Mouse (Mus musculus): Measurements from ENCODE around the gene Dnajc13.

Dnajc13 gene

DNA sequence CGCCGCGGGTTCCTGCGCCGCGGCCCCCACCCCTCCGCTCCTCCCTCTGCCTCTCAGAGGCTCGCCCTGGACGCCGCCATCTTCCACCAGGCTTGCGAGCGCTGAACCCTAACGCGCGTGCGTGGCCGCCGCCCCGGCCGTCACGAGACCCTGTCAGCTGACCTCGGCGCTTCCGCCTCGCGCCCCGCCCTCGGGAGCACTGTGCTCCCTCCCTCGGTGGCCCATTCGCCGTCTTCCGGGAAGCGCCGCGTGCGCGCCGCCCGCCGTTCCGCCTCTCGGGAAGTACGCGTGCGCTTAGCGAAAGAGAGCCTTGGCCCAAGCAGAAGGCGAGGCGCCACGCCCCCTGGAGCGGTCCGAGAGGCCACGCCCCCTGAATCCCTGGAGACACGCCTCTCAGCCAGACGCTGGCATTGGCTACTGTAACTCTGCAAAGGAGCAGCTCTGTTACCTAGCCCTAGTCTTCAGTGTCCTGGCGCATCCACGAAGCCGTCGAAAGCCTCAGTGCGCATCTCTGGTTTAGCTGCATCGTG lies at the start of gene Dnajc13:
Gene Dnajc13 (minus strand): TSS at position 108 of the 530 bp plus-strand sequence.
- DNase-seq (ENCODE audit: low read depth, low spot score): peak; percentile 92

GRCm38 (mm10) chr9:104306734-104307133 lies 44.0 kb upstream of the Dnajc13 start:
- peak; percentile 86 for DNase-seq (ENCODE audit: low read depth, low spot score)

DNA sequence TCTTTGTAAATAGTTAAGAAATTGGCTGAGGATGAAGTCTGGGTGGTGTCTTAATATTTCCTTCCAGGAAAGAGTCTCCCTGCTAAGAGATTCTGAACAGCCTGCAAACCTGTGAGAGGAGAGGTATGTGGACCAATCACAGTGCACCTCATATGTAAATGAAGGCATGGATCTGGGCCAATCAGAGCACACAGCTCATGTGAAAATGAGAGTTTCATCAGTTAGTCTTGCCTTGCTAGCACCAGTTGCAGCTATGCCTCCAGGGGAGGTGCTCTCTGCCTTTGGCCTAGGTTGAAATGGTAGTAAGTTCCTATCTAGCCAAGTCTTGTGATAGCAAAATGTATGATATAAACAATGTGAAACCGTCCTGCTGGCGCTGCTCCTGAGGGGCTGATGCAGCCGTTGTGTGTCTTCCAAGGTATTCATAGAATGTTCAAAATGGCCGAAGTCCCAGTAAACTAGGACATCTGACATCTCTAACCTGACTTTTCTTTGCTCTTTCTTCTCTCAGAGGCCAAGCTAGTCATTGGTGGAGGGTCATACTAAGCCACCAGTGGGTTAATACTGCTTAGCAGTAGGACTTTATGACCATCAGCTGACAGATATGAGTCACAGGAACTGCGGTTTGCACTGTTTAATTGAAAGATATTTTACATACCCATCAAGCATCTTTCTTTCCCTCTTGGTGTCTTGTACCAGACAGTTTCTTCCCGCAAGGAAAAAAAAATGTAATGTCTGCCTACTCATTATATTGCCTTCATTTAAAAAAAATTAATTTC lies 42.8 kb upstream of the Dnajc13 start:
- DNase-seq (ENCODE audit: low read depth, low spot score): peak; percentile 84

DNA sequence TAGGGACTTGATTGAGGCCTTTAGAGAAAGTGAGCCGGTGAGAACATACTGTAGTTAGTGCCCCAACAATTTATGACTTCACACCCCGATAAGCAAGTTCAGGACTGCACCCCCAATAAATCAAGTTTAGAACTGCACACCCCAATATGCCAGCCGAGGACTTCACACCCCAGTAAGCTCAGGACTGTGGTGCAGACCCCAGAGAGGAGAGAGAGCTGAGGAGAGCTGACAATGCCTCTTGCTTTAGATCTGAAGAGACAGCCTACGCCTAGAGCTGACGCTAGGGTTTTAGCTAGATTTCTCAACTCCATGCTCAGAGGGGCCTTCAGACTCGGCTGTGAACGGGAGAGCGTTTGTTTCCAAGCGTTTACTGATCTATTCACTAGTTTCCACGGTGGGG lies 42.1 kb upstream of the Dnajc13 start:
- no peak for DNase-seq (ENCODE audit: low read depth, low spot score)

GRCm38 (mm10) chr9:104304376-104304775 lies 41.6 kb upstream of the Dnajc13 start:
- DNase-seq (ENCODE audit: low read depth, low spot score): no peak

GRCm38 (mm10) chr9:104300569-104300968 lies 37.8 kb upstream of the Dnajc13 start:
- DNase-seq (ENCODE audit: low read depth, low spot score): no peak

DNA sequence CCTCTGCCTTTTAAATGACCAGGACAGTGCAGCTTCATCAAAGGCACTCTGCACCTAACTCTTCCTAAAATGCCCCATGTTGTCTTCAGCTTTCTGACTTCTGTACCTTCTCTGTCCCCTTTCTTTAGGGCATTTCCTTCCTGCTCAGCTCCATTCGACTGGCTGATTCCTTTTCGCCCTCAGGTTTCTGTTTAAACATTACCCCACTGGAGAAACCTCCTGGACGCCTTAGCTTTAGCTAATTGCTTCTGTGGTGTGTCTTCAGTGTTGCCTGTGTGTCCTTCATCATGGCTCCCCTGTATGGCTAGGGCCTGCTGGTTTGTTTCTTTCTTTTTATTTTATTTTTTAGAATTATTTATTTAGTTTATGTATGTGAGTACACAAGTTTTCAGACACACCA lies 34.3 kb upstream of the Dnajc13 start:
- DNase-seq (ENCODE audit: low read depth, low spot score): no peak

DNA sequence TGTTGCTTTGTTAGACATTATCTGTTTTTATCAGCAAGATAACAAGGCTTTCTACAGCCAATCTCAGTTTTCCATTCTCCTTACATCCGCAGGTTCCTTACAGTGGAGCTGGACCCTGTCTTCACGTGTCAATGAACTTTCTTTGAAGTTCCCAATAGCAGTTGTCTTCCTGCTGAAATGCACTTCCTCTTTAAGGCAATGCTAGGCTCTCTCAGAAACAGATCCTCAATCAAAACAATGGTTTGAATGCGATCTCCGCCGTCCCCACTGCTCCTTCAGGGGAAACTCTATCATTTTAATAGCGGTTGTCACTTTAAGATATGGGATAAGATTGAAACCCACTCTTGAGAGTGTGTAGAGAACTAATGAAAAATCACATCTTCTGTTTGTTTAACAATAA lies 22.2 kb upstream of the Dnajc13 start:
- no peak for DNase-seq (ENCODE audit: low read depth, low spot score)

GRCm38 (mm10) chr9:104282536-104282935 lies 19.8 kb upstream of the Dnajc13 start:
- no peak for DNase-seq (ENCODE audit: low read depth, low spot score)

- DNase-seq (ENCODE audit: low read depth, low spot score): peak; percentile 39
Observed at GRCm38 (mm10) chr9:104281737-104282136, 19.0 kb upstream of the Dnajc13 start.

DNA sequence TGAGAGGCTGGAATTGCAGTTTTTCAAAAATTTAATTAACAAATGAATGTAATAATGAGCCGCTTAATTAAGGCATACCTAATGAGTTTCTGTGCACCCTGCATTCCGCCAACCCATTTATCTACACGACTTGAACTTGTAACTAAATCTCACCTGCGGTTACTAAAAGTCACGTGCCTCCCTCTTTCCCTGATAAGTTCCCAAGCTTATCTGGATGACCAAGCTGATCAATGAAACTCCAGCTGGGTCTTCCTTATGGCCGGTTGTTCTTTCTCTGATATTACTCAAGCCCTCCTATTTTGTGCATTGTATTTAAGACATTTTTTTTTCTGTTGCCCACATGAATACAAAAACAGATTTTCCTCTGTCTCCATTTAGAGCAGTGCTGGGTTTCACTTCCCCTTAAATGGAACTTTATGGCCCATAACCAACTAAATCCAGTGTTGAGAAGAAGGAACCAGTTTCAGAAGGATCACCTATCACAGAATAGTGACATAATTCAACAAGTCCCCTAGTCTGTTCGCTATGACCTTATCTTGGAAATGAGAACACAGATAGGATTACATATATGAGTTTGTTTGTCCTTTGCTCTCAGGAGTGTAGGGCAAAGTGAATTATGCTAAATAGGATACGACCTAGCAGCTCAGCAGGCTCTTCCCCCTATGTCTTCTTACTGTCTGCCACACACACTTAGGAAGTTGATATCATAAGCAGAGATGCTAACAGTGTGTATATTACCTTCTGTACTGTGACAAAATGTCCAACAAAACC lies 18.2 kb upstream of the Dnajc13 start:
- DNase-seq (ENCODE audit: low read depth, low spot score): no peak

GRCm38 (mm10) chr9:104277528-104278162 lies 14.9 kb upstream of the Dnajc13 start:
- DNase-seq (ENCODE audit: low read depth, low spot score): peak; percentile 70

DNA sequence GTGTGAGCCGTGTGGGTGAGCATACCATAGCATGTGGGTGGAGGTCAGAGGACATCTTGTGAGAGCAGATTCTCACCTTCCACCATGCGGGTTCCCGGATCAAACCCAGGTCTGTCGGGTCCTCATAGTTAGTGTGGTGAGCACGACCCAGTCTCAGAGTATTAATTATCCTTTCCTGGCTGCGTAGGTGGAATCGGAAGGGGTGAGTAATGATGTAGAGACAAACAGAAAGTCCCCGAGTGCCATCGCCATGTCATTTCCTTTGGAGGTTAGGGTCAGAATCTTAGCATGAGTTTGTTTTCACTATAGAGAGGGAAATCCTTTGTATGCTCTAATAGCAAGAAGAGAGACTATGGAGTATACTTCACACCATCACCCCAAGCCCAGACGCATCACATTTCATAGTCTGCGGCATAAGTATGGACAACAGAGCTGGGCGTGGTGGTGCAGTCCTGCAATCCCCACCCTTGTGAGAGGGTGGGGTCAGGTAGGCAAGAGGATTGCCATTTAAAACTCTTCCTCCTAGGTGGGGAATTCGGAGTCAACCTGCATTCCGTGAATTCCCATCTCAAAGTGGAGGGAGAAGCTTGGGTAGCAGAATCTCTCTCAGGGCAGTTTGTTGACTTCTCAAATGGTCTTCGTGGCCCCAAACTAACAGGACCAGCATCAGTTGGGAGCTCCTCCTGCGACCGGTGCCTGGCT lies 12.5 kb upstream of the Dnajc13 start:
- no peak for DNase-seq (ENCODE audit: low read depth, low spot score)

DNA sequence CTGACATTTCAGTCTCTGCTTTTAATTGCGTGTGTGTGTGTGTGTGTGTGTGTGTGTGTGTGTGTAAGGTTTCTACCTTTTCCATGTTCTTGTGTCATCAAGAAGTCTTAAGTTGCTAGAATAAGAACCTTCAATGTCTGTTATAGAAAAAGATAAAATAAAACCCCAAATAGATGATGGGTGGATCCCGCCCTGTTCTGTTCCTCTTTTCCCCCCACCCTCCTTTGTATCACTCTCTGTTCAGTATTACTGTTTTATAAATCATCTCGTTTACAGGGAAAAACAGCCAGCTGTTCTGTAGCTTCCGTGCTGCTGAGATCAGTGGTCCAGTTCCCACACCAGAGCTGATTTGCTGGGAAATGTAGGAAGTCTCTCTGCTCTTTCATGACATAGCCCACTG lies 9.3 kb upstream of the Dnajc13 start:
- DNase-seq (ENCODE audit: low read depth, low spot score): no peak

DNA sequence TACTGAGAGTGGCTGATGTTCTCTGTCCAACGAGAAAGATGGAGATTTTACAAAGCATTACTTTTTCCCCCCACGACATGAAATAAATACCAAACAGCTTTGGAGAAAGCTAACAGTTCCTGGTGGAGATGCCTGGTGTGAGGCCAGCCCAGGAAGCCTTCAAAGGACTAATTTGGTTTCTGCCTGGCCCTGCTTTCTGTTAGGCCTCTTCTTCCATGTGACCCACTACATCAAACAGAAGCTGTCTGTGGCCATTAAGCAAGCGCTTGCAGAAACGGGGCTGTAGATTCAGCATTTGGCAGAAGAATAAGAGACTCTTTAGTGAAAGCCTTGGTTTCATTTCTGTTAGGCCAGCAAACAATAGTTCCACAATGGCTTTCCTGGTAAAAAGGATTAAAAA lies 8.9 kb upstream of the Dnajc13 start:
- no peak for DNase-seq (ENCODE audit: low read depth, low spot score)

- no peak for DNase-seq (ENCODE audit: low read depth, low spot score)
Observed at GRCm38 (mm10) chr9:104269944-104270343, 7.2 kb upstream of the Dnajc13 start.

GRCm38 (mm10) chr9:104269349-104269871 lies 6.7 kb upstream of the Dnajc13 start:
- no peak for DNase-seq (ENCODE audit: low read depth, low spot score)

DNA sequence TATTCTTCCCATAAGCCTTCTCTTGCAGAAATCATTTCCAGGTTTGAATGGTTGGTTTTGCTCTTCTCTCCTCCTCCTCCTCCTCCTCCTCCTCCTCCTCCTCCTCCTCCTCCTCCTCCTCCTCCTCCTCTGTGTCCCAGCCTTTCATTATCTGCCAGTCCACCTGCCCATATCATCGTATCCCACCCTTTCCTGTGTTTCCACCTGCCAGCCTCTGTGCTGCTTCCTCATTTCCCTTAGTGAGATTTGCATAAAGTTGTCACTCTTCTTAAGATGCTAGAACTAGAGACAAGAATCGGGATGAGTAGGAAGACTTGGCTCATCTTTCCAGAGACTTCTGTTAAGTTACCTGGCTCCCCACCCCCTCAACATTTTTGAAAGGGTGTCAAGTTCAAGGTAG lies 1.8 kb upstream of the Dnajc13 start:
- DNase-seq (ENCODE audit: low read depth, low spot score): no peak

DNA sequence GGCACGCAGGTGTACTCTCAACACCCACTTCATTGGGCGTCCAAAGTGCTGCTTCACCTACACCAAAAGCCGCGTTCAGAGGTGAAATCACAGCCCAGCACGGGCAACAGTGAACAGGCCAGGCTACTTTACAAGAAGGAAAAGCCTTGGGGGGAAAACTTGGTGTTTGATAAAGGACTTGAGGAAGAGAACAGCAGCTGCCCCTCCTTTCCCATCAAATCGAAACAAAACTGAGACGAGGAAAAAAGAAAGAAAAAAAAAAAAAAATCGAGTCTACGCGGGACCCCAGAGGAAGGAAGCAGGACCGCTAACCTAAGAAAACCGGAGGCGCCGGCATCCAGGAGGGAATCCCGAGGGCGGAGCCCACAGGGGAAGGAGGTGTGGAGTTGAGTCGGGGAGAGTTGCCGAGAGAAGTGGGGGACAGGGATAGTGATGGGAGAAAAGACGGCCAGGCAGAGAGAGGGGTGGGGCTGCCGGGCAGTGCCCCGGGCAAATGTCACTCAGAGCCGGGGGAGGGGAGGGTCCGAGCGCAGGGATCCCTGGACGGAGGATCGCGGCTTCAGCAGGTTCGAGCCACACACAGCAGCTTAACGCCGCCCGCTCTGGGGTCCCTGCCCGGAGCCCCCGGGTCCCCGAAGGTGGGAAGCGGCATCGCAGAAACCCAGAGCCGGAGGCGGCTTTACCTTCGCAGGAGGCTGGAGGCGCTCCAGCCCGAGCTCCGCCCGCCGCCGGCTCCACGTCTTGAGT lies 541 bp downstream of the Dnajc13 start:
- peak; percentile 82 for DNase-seq (ENCODE audit: low read depth, low spot score)

- DNase-seq (ENCODE audit: low read depth, low spot score): no peak
Observed at GRCm38 (mm10) chr9:104260306-104260705, 2.4 kb downstream of the Dnajc13 start.

DNA sequence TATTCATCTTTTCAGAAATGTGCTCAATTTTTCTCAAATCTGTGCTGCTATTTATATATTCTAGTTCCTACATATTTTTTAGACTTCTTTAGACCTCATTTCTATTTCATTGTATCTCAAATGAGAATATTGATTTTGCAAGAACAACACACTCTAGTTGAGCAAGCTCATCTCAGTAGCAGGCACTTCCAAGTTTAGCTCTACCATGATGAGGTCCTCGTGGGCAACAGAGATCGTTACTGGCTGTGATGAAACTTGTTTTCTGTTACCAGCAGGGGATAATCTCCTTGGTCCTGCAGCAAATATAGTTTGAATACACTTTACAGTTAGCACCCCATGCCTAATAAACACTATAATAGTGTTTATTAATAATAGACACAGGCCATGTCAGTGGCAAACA lies 6.6 kb downstream of the Dnajc13 start:
- DNase-seq (ENCODE audit: low read depth, low spot score): no peak

Measured in 3T3-L1 (cell line).